Mouse (Mus musculus) forebrain, embryonic 13.5 days (tissue): ENCODE measurements around the gene Mycbp. TPM values are rescaled to one million over a fixed set of nuclear protein-coding genes. Genes with fewer than 3 reads are reported as not detected.
A peak's percentile ranks its signal among the peaks of the same experiment; 100 is the strongest.

Source experiments
- ATAC-seq: fragments of 200-750 bp; cut with Nextera tagmentation; 2 replicates; pipeline ENCODE4 v1.8.0; 2017
- H3K27ac ChIP-seq: fragments of 300-500 bp; sonication (generic); 2 replicates; pipeline ENCODE4 v1.5.1; 2015; ENCODE audit warnings: inconsistent platforms, mild to moderate bottlenecking, moderate library complexity
- H3K27me3 ChIP-seq: fragments of 300-500 bp; sonication (generic); 2 replicates; pipeline ENCODE4 v1.6.1; 2015; ENCODE audit warnings: mild to moderate bottlenecking, inconsistent platforms
- H3K36me3 ChIP-seq: fragments of 300-500 bp; sonication (generic); 2 replicates; pipeline ENCODE4 v1.6.1; 2015; ENCODE audit warnings: mild to moderate bottlenecking, inconsistent platforms; ENCODE audit not compliant: poor library complexity, severe bottlenecking
- H3K4me1 ChIP-seq: fragments of 300-500 bp; sonication (generic); 2 replicates; pipeline ENCODE4 v1.6.1; 2015; ENCODE audit warnings: inconsistent platforms
- H3K4me2 ChIP-seq: fragments of 300-500 bp; sonication (generic); 2 replicates; pipeline ENCODE4 v1.6.1; 2015; ENCODE audit warnings: inconsistent platforms, mild to moderate bottlenecking, moderate library complexity
- H3K4me3 ChIP-seq: fragments of 300-500 bp; sonication (generic); 2 replicates; pipeline ENCODE4 v1.5.1; 2015; ENCODE audit warnings: mild to moderate bottlenecking, inconsistent platforms
- H3K9ac ChIP-seq: fragments of 300-500 bp; sonication (generic); 2 replicates; pipeline ENCODE4 v1.6.1; 2015; ENCODE audit warnings: mild to moderate bottlenecking, inconsistent platforms
- H3K9me3 ChIP-seq: fragments of 300-500 bp; sonication (generic); replicated peaks from 2 replicates; pipeline ENCODE4 v1.6.1; 2016; ENCODE audit warnings: inconsistent platforms
- WGBS: fragments of 180-500 bp; shearing (Covaris S2); methylation state at CpG from one replicate; pipeline ENCODE4 v1.1.7; 2015; 5-methylcytosine and 5-hydroxymethylcytosine counted together
- polyA plus RNA-seq: library from polyadenylated mRNA; unstranded; fragments of >200 nt; fragmentation: Nextera tagmentation; extraction: Ambion mirVana; gene quantifications from 2 replicates; pipeline ENCODE4 v1.2.1, GENCODE M21; 2015

Mycbp gene
- 35.5 and 43.3 TPM in 2 replicates for polyA plus RNA-seq

- Histone ChIP-seq H3K9ac (peak within 1 kb of the TSS; percentile 78), H3K36me3 (peaks cover 5% of the 10 kb centered on the region), H3K9me3 (no peaks in the 10 kb centered on the region), H3K4me3 (peak within 1 kb of the TSS; percentile 73), H3K27me3 (no peaks in the 10 kb centered on the region), H3K27ac (peak within 1 kb of the TSS; percentile 59), H3K4me2 (peak within 1 kb of the TSS; percentile 86), H3K4me1 (peaks cover 21% of the 10 kb centered on the region)
- ATAC-seq, result peak; percentile 100
- 1% methylated on average over 46 of the region's 49 CpGs for WGBS
Measured at GRCm38 (mm10) chr4:123904333-123905125, at the start of gene Mycbp. Gene Mycbp (plus strand): TSS chr4:123904832.

GRCm38 (mm10) chr4:123856888-123857287, 47.7 kb upstream of the Mycbp start:
- WGBS, result 57% methylated on average over 4 of the region's 4 CpGs
- H3K27ac ChIP-seq, result no peak overlapping the region

GRCm38 (mm10) chr4:123858090-123858489, 46.5 kb upstream of the Mycbp start:
- 89% methylated on average over 7 of the region's 7 CpGs for WGBS
- no peaks in the 10 kb centered on the region for H3K4me1 ChIP-seq
- H3K4me2 ChIP-seq, result no peak overlapping the region
- H3K27ac ChIP-seq, result no peak overlapping the region
- H3K4me3 ChIP-seq, result no peak overlapping the region
- no peak for ATAC-seq
- H3K9me3 ChIP-seq, result no peaks in the 10 kb centered on the region
- H3K27me3 ChIP-seq, result no peaks in the 10 kb centered on the region
- H3K36me3 ChIP-seq, result no peaks in the 10 kb centered on the region
- H3K9ac ChIP-seq, result no peak overlapping the region

More at GRCm38 (mm10) chr4:123856888-123857287, 47.7 kb upstream of the Mycbp start:
- Histone ChIP-seq H3K4me3 (no peak overlapping the region), H3K27me3 (no peaks in the 10 kb centered on the region), H3K9me3 (no peaks in the 10 kb centered on the region), H3K36me3 (no peaks in the 10 kb centered on the region), H3K9ac (no peak overlapping the region), H3K4me2 (no peak overlapping the region), H3K4me1 (no peaks in the 10 kb centered on the region)
- ATAC-seq, result no peak

- ATAC-seq, result no peak
- 89% methylated on average over 3 of the region's 3 CpGs for WGBS
Measured at GRCm38 (mm10) chr4:123859379-123859778, 45.3 kb upstream of the Mycbp start, which contains the start of gene 4933427I04Rik. Gene 4933427I04Rik (plus strand): TSS chr4:123859679.

GRCm38 (mm10) chr4:123859803-123860202, 44.8 kb upstream of the Mycbp start:
- H3K4me3 ChIP-seq, result no peak overlapping the region
- no peak for ATAC-seq

More at GRCm38 (mm10) chr4:123859379-123859778, 45.3 kb upstream of the Mycbp start, which contains the start of gene 4933427I04Rik:
- Histone ChIP-seq H3K4me3 (no peak within 1 kb of the TSS), H3K36me3 (no peaks in the 10 kb centered on the region), H3K27me3 (no peaks in the 10 kb centered on the region), H3K4me2 (no peak within 1 kb of the TSS), H3K9ac (no peak within 1 kb of the TSS), H3K9me3 (no peaks in the 10 kb centered on the region), H3K27ac (no peak within 1 kb of the TSS), H3K4me1 (no peaks in the 10 kb centered on the region)

GRCm38 (mm10) chr4:123860621-123861020, 44.0 kb upstream of the Mycbp start:
- H3K9ac ChIP-seq, result no peak overlapping the region
- H3K27ac ChIP-seq, result no peak overlapping the region
- H3K4me1 ChIP-seq, result no peaks in the 10 kb centered on the region
- no peaks in the 10 kb centered on the region for H3K9me3 ChIP-seq
- H3K4me2 ChIP-seq, result no peak overlapping the region
- no peaks in the 10 kb centered on the region for H3K27me3 ChIP-seq
- no peak overlapping the region for H3K4me3 ChIP-seq
- H3K36me3 ChIP-seq, result no peaks in the 10 kb centered on the region
- no peak for ATAC-seq
- 82% methylated on average over 5 of the region's 5 CpGs for WGBS

More at GRCm38 (mm10) chr4:123859803-123860202, 44.8 kb upstream of the Mycbp start:
- no peak overlapping the region for H3K27ac ChIP-seq
- H3K27me3 ChIP-seq, result no peaks in the 10 kb centered on the region
- H3K4me2 ChIP-seq, result no peak overlapping the region
- H3K9ac ChIP-seq, result no peak overlapping the region
- H3K9me3 ChIP-seq, result no peaks in the 10 kb centered on the region
- 61% methylated on average over 2 of the region's 2 CpGs for WGBS
- H3K36me3 ChIP-seq, result no peaks in the 10 kb centered on the region
- H3K4me1 ChIP-seq, result no peaks in the 10 kb centered on the region

- H3K4me1 ChIP-seq, result no peaks in the 10 kb centered on the region
- no peaks in the 10 kb centered on the region; the same call in 1 of the 2 replicates for H3K9me3 ChIP-seq
- WGBS, result 90% methylated on average over 5 of the region's 5 CpGs
- H3K27ac ChIP-seq, result no peak overlapping the region
- H3K4me2 ChIP-seq, result no peak overlapping the region
- no peak overlapping the region for H3K9ac ChIP-seq
- ATAC-seq, result no peak
- no peaks in the 10 kb centered on the region for H3K36me3 ChIP-seq
- H3K27me3 ChIP-seq, result no peaks in the 10 kb centered on the region
- no peak overlapping the region for H3K4me3 ChIP-seq
Measured at GRCm38 (mm10) chr4:123893726-123894125, 10.9 kb upstream of the Mycbp start.

GRCm38 (mm10) chr4:123894295-123894694, 10.3 kb upstream of the Mycbp start:
- Histone ChIP-seq H3K9ac (no peak overlapping the region), H3K4me3 (no peak overlapping the region), H3K4me2 (no peak overlapping the region), H3K36me3 (no peaks in the 10 kb centered on the region), H3K27ac (no peak overlapping the region), H3K9me3 (no peaks in the 10 kb centered on the region; the same call in 1 of the 2 replicates), H3K27me3 (no peaks in the 10 kb centered on the region), H3K4me1 (no peaks in the 10 kb centered on the region)
- WGBS, result 75% methylated on average over 4 of the region's 4 CpGs
- ATAC-seq, result no peak

GRCm38 (mm10) chr4:123898696-123899095, 5.9 kb upstream of the Mycbp start:
- H3K4me1 ChIP-seq, result no peaks in the 10 kb centered on the region
- H3K27ac ChIP-seq, result no peak overlapping the region
- no peak overlapping the region for H3K4me2 ChIP-seq
- no peaks in the 10 kb centered on the region for H3K36me3 ChIP-seq
- H3K27me3 ChIP-seq, result no peaks in the 10 kb centered on the region
- ATAC-seq, result no peak
- WGBS, result 10% methylated on average over 5 of the region's 5 CpGs
- no peak overlapping the region for H3K9ac ChIP-seq
- H3K9me3 ChIP-seq, result no peaks in the 10 kb centered on the region
- H3K4me3 ChIP-seq, result no peak overlapping the region

- WGBS, result 75% methylated on average over 3 of the region's 3 CpGs
- Histone ChIP-seq H3K36me3 (no peaks in the 10 kb centered on the region), H3K9me3 (no peaks in the 10 kb centered on the region), H3K27me3 (no peaks in the 10 kb centered on the region), H3K4me2 (no peak overlapping the region), H3K27ac (no peak overlapping the region), H3K9ac (no peak overlapping the region), H3K4me3 (no peak overlapping the region), H3K4me1 (peaks cover 21% of the 10 kb centered on the region)
- ATAC-seq, result no peak
Measured at GRCm38 (mm10) chr4:123903432-123903831, 1.2 kb upstream of the Mycbp start.

GRCm38 (mm10) chr4:123905126-123905668, 565 bp downstream of the Mycbp start:
- WGBS, result under 1% methylated on average over 32 of the region's 53 CpGs
- Histone ChIP-seq H3K27me3 (no peaks in the 10 kb centered on the region), H3K27ac (peak overlapping the region; percentile 59), H3K36me3 (peaks cover 9% of the 10 kb centered on the region), H3K9ac (peak overlapping the region; percentile 78), H3K4me1 (peaks cover 21% of the 10 kb centered on the region), H3K4me2 (peak overlapping the region; percentile 86), H3K4me3 (peak overlapping the region; percentile 73), H3K9me3 (no peaks in the 10 kb centered on the region)
- no peak; the same call in 1 of the 2 replicates for ATAC-seq

- H3K4me2 ChIP-seq, result no peak overlapping the region
- no peak overlapping the region for H3K4me3 ChIP-seq
- no peak overlapping the region for H3K27ac ChIP-seq
- H3K36me3 ChIP-seq, result peaks cover 34% of the 10 kb centered on the region
- no peaks in the 10 kb centered on the region for H3K27me3 ChIP-seq
- no peak for ATAC-seq
- WGBS, result 93% methylated on average over 4 of the region's 4 CpGs
- no peak overlapping the region for H3K9ac ChIP-seq
- no peaks in the 10 kb centered on the region for H3K9me3 ChIP-seq
- peaks cover 21% of the 10 kb centered on the region for H3K4me1 ChIP-seq
Measured at GRCm38 (mm10) chr4:123911503-123911902, 6.9 kb downstream of the Mycbp start.
